Mouse (Mus musculus) kidney, embryonic 15.5 days (tissue): ENCODE data around the gene Epb41l2. TPM values are rescaled to one million over a fixed set of nuclear protein-coding genes. Genes with fewer than 3 reads are reported as not detected.

ENCODE experiments used
- ATAC-seq: fragments of 200-750 bp; cut with Nextera tagmentation; replicated peaks from 2 replicates; pipeline ENCODE4 v1.8.0; 2017; ENCODE audit warnings: moderate TSS enrichment; ENCODE audit not compliant: low FRiP score
- H3K27ac ChIP-seq: fragments of 300-500 bp; sonication (generic); 2 replicates; pipeline ENCODE4 v1.5.1; 2015; ENCODE audit warnings: mild to moderate bottlenecking, inconsistent platforms
- H3K27me3 ChIP-seq: fragments of 300-500 bp; sonication (generic); 2 replicates; pipeline ENCODE4 v1.6.1; 2015; ENCODE audit warnings: inconsistent platforms
- H3K36me3 ChIP-seq: fragments of 300-500 bp; sonication (generic); 2 replicates; pipeline ENCODE4 v1.6.1; 2015; ENCODE audit warnings: inconsistent platforms
- H3K4me1 ChIP-seq: fragments of 300-500 bp; sonication (generic); 2 replicates; pipeline ENCODE4 v1.6.1; 2015; ENCODE audit warnings: inconsistent platforms
- H3K4me2 ChIP-seq: fragments of 300-500 bp; sonication (generic); 2 replicates; pipeline ENCODE4 v1.6.1; 2015; ENCODE audit warnings: moderate library complexity, mild to moderate bottlenecking, inconsistent platforms
- H3K4me3 ChIP-seq: fragments of 300-500 bp; sonication (generic); replicated peaks from 2 replicates; pipeline ENCODE4 v1.5.1; 2015; ENCODE audit warnings: mild to moderate bottlenecking, inconsistent platforms
- H3K9ac ChIP-seq: fragments of 300-500 bp; sonication (generic); 2 replicates; pipeline ENCODE4 v1.6.1; 2015; ENCODE audit warnings: mild to moderate bottlenecking, inconsistent platforms
- H3K9me3 ChIP-seq: fragments of 300-500 bp; sonication (generic); replicated peaks from 2 replicates; pipeline ENCODE4 v1.6.1; 2016; ENCODE audit warnings: inconsistent platforms
- whole genome bisulfite sequencing: fragments of 180-500 bp; shearing (Covaris S2); methylation state at CpG from one replicate; pipeline ENCODE4 v1.1.7; 2015; ENCODE audit warnings: mixed read lengths; 5-methylcytosine and 5-hydroxymethylcytosine counted together
- polyA plus RNA-seq: library from polyadenylated mRNA; unstranded; fragments of >200 nt; fragmentation: Nextera tagmentation; extraction: Ambion mirVana; gene quantifications from 2 replicates; pipeline ENCODE4 v1.2.1, GENCODE M21; 2015

Epb41l2 gene
- polyA plus RNA-seq, 1 experiment from 2014 or later, result 66.5 TPM

GRCm38 (mm10) chr10:25369691-25370090, 10.1 kb downstream of the Epb41l2 start:
- ATAC-seq, result no peak
- no peak overlapping the region for H3K27ac ChIP-seq

GRCm38 (mm10) chr10:25371336-25371735, 11.7 kb downstream of the Epb41l2 start:
- no peak for ATAC-seq
- Histone ChIP-seq H3K27me3 (no peaks in the 10 kb centered on the region), H3K9ac (no peak overlapping the region), H3K27ac (no peak overlapping the region), H3K36me3 (no peaks in the 10 kb centered on the region), H3K4me1 (peaks cover 20% of the 10 kb centered on the region), H3K4me3 (no peak overlapping the region), H3K9me3 (no peaks in the 10 kb centered on the region), H3K4me2 (no peak overlapping the region)
- WGBS, result 69% methylated on average over 2 of the region's 2 CpGs

More at GRCm38 (mm10) chr10:25369691-25370090, 10.1 kb downstream of the Epb41l2 start:
- H3K36me3 ChIP-seq, result no peaks in the 10 kb centered on the region
- 85% methylated on average over 9 of the region's 9 CpGs for WGBS
- H3K9ac ChIP-seq, result no peak overlapping the region
- H3K27me3 ChIP-seq, result no peaks in the 10 kb centered on the region
- peaks cover 26% of the 10 kb centered on the region for H3K4me1 ChIP-seq
- no peak overlapping the region for H3K4me3 ChIP-seq
- no peaks in the 10 kb centered on the region for H3K9me3 ChIP-seq
- H3K4me2 ChIP-seq, result no peak overlapping the region

GRCm38 (mm10) chr10:25371915-25372371, 12.3 kb downstream of the Epb41l2 start:
- H3K9me3 ChIP-seq, result no peaks in the 10 kb centered on the region
- no peaks in the 10 kb centered on the region for H3K36me3 ChIP-seq
- H3K4me2 ChIP-seq, result no peak overlapping the region
- H3K9ac ChIP-seq, result no peak overlapping the region
- no peaks in the 10 kb centered on the region for H3K27me3 ChIP-seq
- ATAC-seq, result no peak
- WGBS, result 23% methylated on average over 3 of the region's 3 CpGs
- peaks cover 20% of the 10 kb centered on the region for H3K4me1 ChIP-seq
- peak overlapping the region; percentile 18; the same call in 1 of the 2 replicates for H3K27ac ChIP-seq
- no peak overlapping the region for H3K4me3 ChIP-seq

DNA sequence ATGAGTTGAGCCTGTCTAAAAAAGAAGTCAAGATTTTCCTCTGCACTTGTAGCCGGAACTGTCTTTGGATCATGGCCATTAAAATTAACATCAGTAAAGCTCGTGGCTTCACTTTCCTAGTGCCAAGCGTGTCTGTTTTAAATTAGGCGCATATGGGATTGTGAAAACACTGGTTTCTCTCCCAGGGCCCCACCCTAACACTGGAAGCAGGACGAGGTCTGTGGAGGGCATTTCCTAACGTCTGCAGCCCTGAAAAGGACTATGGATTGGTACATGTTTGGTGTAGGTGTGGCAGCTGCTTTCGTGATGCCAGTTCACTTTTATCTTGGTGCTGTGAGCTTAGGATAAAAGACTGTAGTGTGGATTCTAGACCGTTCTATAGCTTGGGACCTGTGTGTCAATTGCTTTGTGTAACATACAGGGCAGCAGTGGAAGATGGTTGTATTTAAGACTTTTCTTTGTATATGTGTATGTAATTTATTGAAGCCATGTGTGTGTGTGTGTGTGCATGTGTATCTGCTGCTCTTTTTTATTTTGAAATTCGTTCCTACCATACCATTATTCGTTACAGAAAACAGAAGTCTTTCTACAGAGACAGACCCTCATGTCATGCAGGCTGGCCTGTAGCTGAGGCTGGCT, 13.0 kb downstream of the Epb41l2 start:
- Histone ChIP-seq H3K27ac (no peak overlapping the region), H3K9ac (no peak overlapping the region), H3K4me2 (no peak overlapping the region), H3K4me3 (no peak overlapping the region), H3K27me3 (no peaks in the 10 kb centered on the region), H3K36me3 (peaks cover 2% of the 10 kb centered on the region), H3K9me3 (no peaks in the 10 kb centered on the region), H3K4me1 (peaks cover 20% of the 10 kb centered on the region)
- no peak for ATAC-seq
- 50% methylated on average over 10 of the region's 10 CpGs for WGBS

GRCm38 (mm10) chr10:25375036-25375435, 15.4 kb downstream of the Epb41l2 start:
- Histone ChIP-seq H3K9ac (no peak overlapping the region), H3K4me2 (no peak overlapping the region), H3K27me3 (no peaks in the 10 kb centered on the region), H3K4me1 (peaks cover 18% of the 10 kb centered on the region), H3K27ac (no peak overlapping the region), H3K36me3 (peaks cover 7% of the 10 kb centered on the region), H3K4me3 (no peak overlapping the region), H3K9me3 (no peaks in the 10 kb centered on the region)
- 77% methylated on average over 4 of the region's 4 CpGs for WGBS
- ATAC-seq, result no peak

DNA sequence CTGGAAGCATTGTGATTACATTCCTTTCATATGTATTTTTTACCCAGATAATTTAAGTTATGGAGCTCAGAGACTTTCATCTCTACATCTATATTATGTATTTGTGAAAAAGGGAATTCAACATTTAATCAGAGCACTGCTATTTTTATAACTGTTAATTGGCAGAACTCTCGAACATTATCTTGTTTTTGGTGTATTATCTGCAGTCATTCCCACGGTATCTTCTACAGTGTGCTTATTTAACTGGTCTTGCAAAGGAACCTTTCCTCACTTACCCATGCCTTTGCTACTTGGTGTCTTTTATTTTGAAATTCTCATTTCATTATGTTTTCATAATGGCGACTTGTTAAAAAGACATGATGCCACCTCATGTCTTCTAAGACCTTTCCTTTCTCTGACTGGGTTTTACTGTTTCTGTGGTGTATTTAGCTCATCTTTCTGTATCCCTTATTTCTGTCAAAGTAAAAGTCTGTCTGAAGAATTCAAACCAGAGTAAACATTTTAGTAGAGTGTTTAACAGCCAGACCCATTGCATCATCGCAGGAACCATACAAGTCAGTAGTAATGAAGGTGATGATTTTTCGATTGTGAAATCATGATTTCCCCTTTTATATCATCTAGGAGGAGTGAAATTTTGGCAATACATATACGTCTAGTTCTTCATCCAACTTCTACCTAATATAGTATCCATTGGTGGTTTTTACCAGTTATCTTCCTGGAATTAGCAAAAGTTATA, 21.3 kb downstream of the Epb41l2 start:
- Histone ChIP-seq H3K9ac (no peak overlapping the region), H3K27me3 (no peaks in the 10 kb centered on the region), H3K9me3 (no peaks in the 10 kb centered on the region), H3K27ac (no peak overlapping the region), H3K4me2 (no peak overlapping the region), H3K36me3 (peaks cover 7% of the 10 kb centered on the region), H3K4me3 (no peak overlapping the region), H3K4me1 (peaks cover 14% of the 10 kb centered on the region)
- no peak for ATAC-seq
- 84% methylated on average over 6 of the region's 6 CpGs for WGBS

DNA sequence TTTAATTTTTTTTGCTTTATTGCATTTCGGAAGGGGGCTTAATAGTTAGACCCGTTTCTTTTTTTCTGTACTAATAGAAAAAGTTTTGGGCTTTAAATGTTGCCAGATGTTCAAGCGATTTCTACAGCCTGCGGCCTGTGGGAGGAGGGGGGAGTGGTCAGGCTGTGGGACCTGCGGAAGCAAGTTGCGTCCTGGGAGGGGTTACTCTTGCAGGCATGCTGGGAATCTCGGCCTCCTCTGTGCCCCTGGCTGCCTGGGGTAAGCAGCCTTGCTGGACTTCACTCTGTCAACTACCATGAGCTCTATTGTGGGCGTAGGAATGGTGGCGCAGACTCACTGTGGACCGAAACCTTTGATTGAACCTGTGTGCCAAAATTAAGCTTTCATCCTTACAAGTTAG, 22.4 kb downstream of the Epb41l2 start:
- Histone ChIP-seq H3K4me1 (peaks cover 25% of the 10 kb centered on the region), H3K9ac (no peak overlapping the region), H3K36me3 (peaks cover 7% of the 10 kb centered on the region), H3K4me2 (no peak overlapping the region), H3K27me3 (no peaks in the 10 kb centered on the region), H3K9me3 (no peaks in the 10 kb centered on the region), H3K27ac (no peak overlapping the region), H3K4me3 (no peak overlapping the region)
- no peak for ATAC-seq
- WGBS, result 56% methylated on average over 10 of the region's 10 CpGs

- Histone ChIP-seq H3K36me3 (no peaks in the 10 kb centered on the region; the same call in 1 of the 2 replicates), H3K27ac (no peak overlapping the region), H3K9me3 (no peaks in the 10 kb centered on the region), H3K4me2 (no peak overlapping the region), H3K4me3 (no peak overlapping the region), H3K9ac (no peak overlapping the region), H3K4me1 (peaks cover 29% of the 10 kb centered on the region), H3K27me3 (no peaks in the 10 kb centered on the region)
- no peak for ATAC-seq
- 78% methylated on average over 5 of the region's 5 CpGs for WGBS
Observed at GRCm38 (mm10) chr10:25383171-25383570, 23.6 kb downstream of the Epb41l2 start.

GRCm38 (mm10) chr10:25384391-25384790, 24.8 kb downstream of the Epb41l2 start:
- Histone ChIP-seq H3K4me1 (peaks cover 29% of the 10 kb centered on the region), H3K36me3 (no peaks in the 10 kb centered on the region), H3K9ac (no peak overlapping the region), H3K27ac (no peak overlapping the region), H3K9me3 (no peaks in the 10 kb centered on the region), H3K27me3 (no peaks in the 10 kb centered on the region), H3K4me2 (no peak overlapping the region), H3K4me3 (no peak overlapping the region)
- no peak for ATAC-seq
- 87% methylated on average over 10 of the region's 10 CpGs for WGBS

GRCm38 (mm10) chr10:25385811-25386580, 26.4 kb downstream of the Epb41l2 start:
- no peak overlapping the region for H3K9ac ChIP-seq
- H3K27me3 ChIP-seq, result no peaks in the 10 kb centered on the region
- H3K4me3 ChIP-seq, result no peak overlapping the region
- no peaks in the 10 kb centered on the region for H3K9me3 ChIP-seq
- peak; percentile 38 for ATAC-seq
- H3K4me1 ChIP-seq, result peaks cover 29% of the 10 kb centered on the region
- no peaks in the 10 kb centered on the region for H3K36me3 ChIP-seq
- WGBS, result 47% methylated on average over 13 of the region's 13 CpGs
- no peak overlapping the region for H3K4me2 ChIP-seq
- H3K27ac ChIP-seq, result peak overlapping the region; percentile 37

DNA sequence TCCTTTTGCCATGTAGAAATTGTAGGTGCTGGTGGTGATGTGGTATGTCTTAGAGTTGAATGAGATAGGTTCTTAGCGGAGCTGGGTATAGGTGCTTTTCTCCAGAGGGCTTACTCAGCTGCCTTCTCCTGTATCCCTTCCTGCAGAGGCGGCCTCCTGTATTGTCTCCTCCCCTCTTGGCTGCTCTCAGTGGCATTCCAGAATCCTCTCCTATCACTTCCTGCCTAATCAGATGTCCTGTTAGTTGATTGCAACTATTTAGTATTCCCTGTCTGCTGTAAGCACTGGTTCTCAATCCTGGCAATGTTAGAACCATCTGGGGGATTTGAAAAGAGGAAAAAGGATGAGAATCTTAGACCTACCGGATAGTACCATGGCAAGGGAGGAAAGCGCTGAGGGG, 27.3 kb downstream of the Epb41l2 start:
- no peaks in the 10 kb centered on the region for H3K27me3 ChIP-seq
- no peak overlapping the region for H3K4me3 ChIP-seq
- ATAC-seq, result no peak
- peak overlapping the region; percentile 37 for H3K27ac ChIP-seq
- peaks cover 29% of the 10 kb centered on the region for H3K4me1 ChIP-seq
- 70% methylated on average over 4 of the region's 4 CpGs for WGBS
- no peak overlapping the region for H3K4me2 ChIP-seq
- H3K9ac ChIP-seq, result no peak overlapping the region
- H3K9me3 ChIP-seq, result no peaks in the 10 kb centered on the region
- no peaks in the 10 kb centered on the region for H3K36me3 ChIP-seq

DNA sequence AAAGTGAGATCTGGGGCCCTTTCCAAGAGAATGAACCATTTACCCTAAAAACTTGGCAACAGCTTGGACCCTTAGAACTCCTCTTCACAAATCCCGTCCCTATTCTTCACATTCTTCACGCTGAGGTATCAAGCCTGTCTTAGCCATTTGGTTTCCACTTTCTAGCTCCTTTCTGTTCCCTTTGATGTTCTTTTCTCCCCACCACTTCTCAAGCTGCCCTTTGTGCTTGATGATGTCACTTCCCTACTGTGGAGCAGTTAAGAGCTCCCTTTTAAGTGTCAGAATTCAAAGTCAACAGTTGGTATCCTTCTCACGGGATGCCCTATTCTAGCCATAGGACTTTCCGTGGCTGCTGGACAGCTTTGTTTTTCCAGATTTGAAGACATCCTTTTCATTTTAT, 27.7 kb downstream of the Epb41l2 start:
- Histone ChIP-seq H3K4me1 (peaks cover 26% of the 10 kb centered on the region), H3K9ac (no peak overlapping the region), H3K36me3 (no peaks in the 10 kb centered on the region), H3K4me2 (no peak overlapping the region), H3K27me3 (no peaks in the 10 kb centered on the region), H3K27ac (peak overlapping the region; percentile 37), H3K4me3 (no peak overlapping the region), H3K9me3 (no peaks in the 10 kb centered on the region)
- 22% methylated on average over 4 of the region's 4 CpGs for WGBS
- 0 out of 2 replicates have a peak, but pooled peaks have one; percentile 40 for ATAC-seq
